Mouse (Mus musculus) embryonic facial prominence, embryonic 13.5 days (tissue): Measurements from ENCODE around the gene Fbxo42. TPM values are rescaled to one million over a fixed set of nuclear protein-coding genes. Genes with fewer than 3 reads are reported as not detected.
A peak's percentile ranks its signal among the peaks of the same experiment; 100 is the strongest.

Experiments used
- ATAC-seq: fragments of 200-750 bp; cut with Nextera tagmentation; 2 replicates; pipeline ENCODE4 v1.8.0; 2017; ENCODE audit warnings: low read depth; ENCODE audit not compliant: insufficient number of reproducible peaks, insufficient read depth, low FRiP score, low TSS enrichment
- H3K27ac ChIP-seq: fragments of 300-500 bp; sonication (generic); 2 replicates; pipeline ENCODE4 v1.5.1; 2015; ENCODE audit warnings: moderate library complexity, mild to moderate bottlenecking, inconsistent platforms
- H3K27me3 ChIP-seq: fragments of 300-500 bp; sonication (generic); 2 replicates; pipeline ENCODE4 v1.6.1; 2015; ENCODE audit warnings: mild to moderate bottlenecking, inconsistent platforms
- H3K36me3 ChIP-seq: fragments of 300-500 bp; sonication (generic); 2 replicates; pipeline ENCODE4 v1.6.1; 2015; ENCODE audit warnings: mild to moderate bottlenecking, inconsistent platforms
- H3K4me1 ChIP-seq: fragments of 300-500 bp; sonication (generic); 2 replicates; pipeline ENCODE4 v1.6.1; 2015; ENCODE audit warnings: inconsistent platforms
- H3K4me2 ChIP-seq: fragments of 300-500 bp; sonication (generic); 2 replicates; pipeline ENCODE4 v1.6.1; 2015; ENCODE audit warnings: moderate library complexity, mild to moderate bottlenecking, inconsistent platforms
- H3K4me3 ChIP-seq: fragments of 300-500 bp; sonication (generic); 2 replicates; pipeline ENCODE4 v1.5.1; 2015; ENCODE audit warnings: mild to moderate bottlenecking, inconsistent platforms
- H3K9ac ChIP-seq: fragments of 300-500 bp; sonication (generic); 2 replicates; pipeline ENCODE4 v1.6.1; 2015; ENCODE audit warnings: mild to moderate bottlenecking, inconsistent platforms
- H3K9me3 ChIP-seq: fragments of 300-500 bp; sonication (generic); 2 replicates; pipeline ENCODE4 v1.6.1; 2016; ENCODE audit warnings: inconsistent platforms
- whole genome bisulfite sequencing: fragments of 180-500 bp; shearing (Covaris S2); methylation state at CpG from one replicate; pipeline ENCODE4 v1.1.7; 2015; ENCODE audit warnings: mixed read lengths; 5-methylcytosine and 5-hydroxymethylcytosine counted together
- polyA plus RNA-seq: library from polyadenylated mRNA; unstranded; fragments of >200 nt; fragmentation: Nextera tagmentation; extraction: Ambion mirVana; gene quantifications from 2 replicates; pipeline ENCODE4 v1.2.1, GENCODE M21; 2015

Gene Fbxo42
- polyA plus RNA-seq, 1 experiment from 2014 or later = 23.3 TPM

DNA sequence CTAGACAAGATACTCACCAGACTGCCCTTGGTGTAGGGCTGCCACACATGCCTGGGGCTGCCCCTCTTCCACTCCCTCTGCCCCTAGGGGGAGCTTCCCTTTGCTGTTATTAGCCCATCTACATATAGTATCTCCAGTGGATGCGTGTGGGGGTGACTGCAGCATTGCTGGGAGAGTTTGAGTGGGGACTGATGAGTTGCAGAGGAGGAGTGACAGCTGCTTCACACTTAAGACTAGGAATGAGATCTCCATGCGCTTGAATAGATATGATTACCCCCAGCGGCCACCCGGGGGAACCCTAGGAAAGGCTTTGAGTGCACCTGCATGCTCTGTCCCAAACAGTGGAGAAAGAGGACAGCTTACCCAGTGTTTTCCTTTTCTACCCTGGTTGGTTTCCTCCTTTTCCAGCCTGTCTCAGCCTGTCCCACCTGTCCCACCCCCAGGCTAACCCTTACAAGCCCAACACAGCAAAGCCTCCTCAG lies 56.9 kb downstream of the Fbxo42 start:
- no peak overlapping the region for H3K4me3 ChIP-seq
- peaks cover 55% of the 10 kb centered on the region for H3K36me3 ChIP-seq
- no peaks in the 10 kb centered on the region for H3K27me3 ChIP-seq
- ATAC-seq = peak; percentile 71; the same call in 1 of the 2 replicates
- no peak overlapping the region for H3K9ac ChIP-seq
- no peaks in the 10 kb centered on the region for H3K9me3 ChIP-seq
- 0 out of 2 replicates have a peak, but pooled peaks cover 5% of the 10 kb centered on the region for H3K4me1 ChIP-seq
- no peak overlapping the region for H3K4me2 ChIP-seq
- 65% methylated on average over 4 of the region's 4 CpGs for WGBS
- peak overlapping the region; percentile 30; the same call in 1 of the 2 replicates for H3K27ac ChIP-seq

DNA sequence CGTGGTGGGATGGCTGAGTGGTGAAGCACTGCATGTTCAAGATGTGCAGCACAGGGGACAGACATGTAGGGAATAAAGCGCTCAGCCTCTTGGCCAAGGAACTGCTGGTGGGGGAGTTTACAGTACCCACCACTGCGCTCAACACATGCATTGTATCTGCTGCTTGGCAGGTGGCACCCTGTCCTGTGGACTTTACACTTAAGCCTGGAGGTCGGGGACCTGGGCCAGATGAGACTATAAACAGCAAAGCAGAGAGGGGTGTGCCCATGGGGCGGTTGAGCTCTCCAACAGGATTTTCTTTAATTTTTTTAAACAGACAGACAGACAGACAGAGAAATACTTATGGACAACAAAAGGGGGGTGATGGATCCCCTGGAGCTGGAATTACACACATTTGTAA lies 59.4 kb downstream of the Fbxo42 start:
- Histone ChIP-seq H3K4me1 (peaks cover 10% of the 10 kb centered on the region; the same call in 1 of the 2 replicates), H3K27me3 (no peaks in the 10 kb centered on the region), H3K4me2 (no peak overlapping the region), H3K27ac (no peak overlapping the region), H3K9ac (no peak overlapping the region), H3K4me3 (no peak overlapping the region), H3K9me3 (no peaks in the 10 kb centered on the region), H3K36me3 (peaks cover 30% of the 10 kb centered on the region)
- WGBS = 89% methylated on average over 5 of the region's 5 CpGs
- peak; percentile 33; the same call in 1 of the 2 replicates for ATAC-seq

DNA sequence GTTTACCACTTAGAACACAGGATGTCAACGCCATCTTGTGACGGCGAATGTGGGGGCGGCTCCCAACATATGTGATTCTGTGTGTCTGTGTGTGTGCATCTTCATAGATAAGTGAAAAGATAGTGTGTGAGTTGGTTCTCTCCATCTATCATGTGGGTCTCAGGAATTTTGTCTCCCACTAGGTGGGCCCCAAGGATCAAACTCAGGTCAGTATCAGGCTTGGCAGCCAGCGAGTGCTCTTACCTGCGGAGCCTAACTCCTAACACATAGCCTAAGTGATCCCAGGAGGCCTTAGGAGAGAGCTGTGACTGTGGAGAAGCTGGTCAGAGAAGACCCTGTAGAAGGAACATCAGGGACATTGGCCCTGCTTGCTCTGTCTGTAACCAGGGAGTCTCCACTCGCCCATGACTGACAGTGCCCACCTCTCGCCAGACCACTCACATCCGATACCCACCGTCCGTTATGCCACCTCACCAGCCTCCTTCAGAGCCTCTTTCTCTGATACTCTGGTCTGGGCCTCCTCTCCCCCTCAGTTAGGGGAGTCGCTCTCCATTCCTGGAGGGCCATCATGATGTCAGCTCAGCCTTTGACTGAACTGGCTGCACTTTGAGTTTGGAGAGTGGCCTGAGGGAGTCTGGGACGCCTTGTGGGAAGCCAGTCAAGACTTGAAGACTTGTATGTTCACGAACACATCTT lies 63.0 kb downstream of the Fbxo42 start:
- peak overlapping the region; percentile 41 for H3K4me3 ChIP-seq
- H3K4me1 ChIP-seq = peaks cover 19% of the 10 kb centered on the region
- H3K4me2 ChIP-seq = peak overlapping the region; percentile 55
- H3K9me3 ChIP-seq = no peaks in the 10 kb centered on the region
- no peak for ATAC-seq
- H3K36me3 ChIP-seq = peaks cover 3% of the 10 kb centered on the region; the same call in 1 of the 2 replicates
- WGBS = 74% methylated on average over 14 of the region's 14 CpGs
- peak overlapping the region; percentile 58 for H3K9ac ChIP-seq
- peak overlapping the region; percentile 78 for H3K27ac ChIP-seq
- H3K27me3 ChIP-seq = no peaks in the 10 kb centered on the region

DNA sequence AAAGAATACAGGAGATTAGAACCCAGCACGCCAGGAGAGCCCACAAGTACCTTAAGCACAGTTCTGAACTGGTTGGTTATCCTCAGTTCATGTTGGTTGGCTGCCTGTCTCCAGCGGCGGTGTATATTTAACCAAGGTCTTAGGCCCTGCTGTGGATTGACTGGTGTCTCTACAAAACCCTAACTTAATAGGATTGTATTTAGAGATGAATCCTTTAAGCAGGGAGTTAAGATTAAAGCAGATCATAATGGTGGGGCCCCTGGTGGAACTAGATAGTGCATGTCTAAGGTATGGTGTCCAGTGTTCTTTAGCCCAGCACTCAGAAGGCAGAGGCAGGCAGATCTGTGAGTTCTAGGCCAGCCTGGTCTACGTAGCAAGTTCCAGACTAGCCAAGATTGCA lies 63.9 kb downstream of the Fbxo42 start:
- H3K27me3 ChIP-seq = no peaks in the 10 kb centered on the region
- WGBS = 93% methylated on average over 4 of the region's 4 CpGs
- no peak for ATAC-seq
- H3K9ac ChIP-seq = no peak overlapping the region
- peaks cover 19% of the 10 kb centered on the region for H3K4me1 ChIP-seq
- H3K9me3 ChIP-seq = no peaks in the 10 kb centered on the region
- H3K4me3 ChIP-seq = no peak overlapping the region
- H3K27ac ChIP-seq = no peak overlapping the region
- H3K4me2 ChIP-seq = no peak overlapping the region
- H3K36me3 ChIP-seq = peaks cover under 1% of the 10 kb centered on the region; the same call in 1 of the 2 replicates

DNA sequence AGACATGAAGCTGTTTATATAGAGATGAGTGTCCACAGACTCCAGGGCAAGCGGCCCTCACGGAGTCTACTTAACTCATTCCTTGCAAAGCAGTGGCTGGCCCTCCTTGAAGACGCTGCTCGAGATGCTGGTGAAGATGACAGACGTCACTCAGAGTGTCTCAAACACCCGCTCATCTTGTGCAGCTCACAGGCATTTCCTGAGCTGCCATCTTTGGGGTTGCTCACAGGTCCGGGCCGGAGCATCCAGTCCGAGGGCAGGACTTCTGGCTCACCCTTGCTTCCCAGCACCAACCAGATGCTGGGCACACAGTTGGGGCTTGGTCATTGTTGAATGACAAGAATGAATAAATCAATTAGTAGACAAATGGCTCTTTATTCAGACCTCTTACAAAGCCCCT lies 65.2 kb downstream of the Fbxo42 start:
- Histone ChIP-seq H3K27ac (peak overlapping the region; percentile 66), H3K36me3 (no peaks in the 10 kb centered on the region), H3K27me3 (no peaks in the 10 kb centered on the region), H3K9me3 (no peaks in the 10 kb centered on the region), H3K9ac (0 out of 2 replicates have a peak overlapping the region, but pooled peaks have one; percentile 46), H3K4me2 (peak overlapping the region; percentile 90; the same call in 1 of the 2 replicates), H3K4me3 (peak overlapping the region; percentile 61; the same call in 1 of the 2 replicates), H3K4me1 (peaks cover 19% of the 10 kb centered on the region)
- ATAC-seq = no peak
- 83% methylated on average over 9 of the region's 9 CpGs for WGBS

DNA sequence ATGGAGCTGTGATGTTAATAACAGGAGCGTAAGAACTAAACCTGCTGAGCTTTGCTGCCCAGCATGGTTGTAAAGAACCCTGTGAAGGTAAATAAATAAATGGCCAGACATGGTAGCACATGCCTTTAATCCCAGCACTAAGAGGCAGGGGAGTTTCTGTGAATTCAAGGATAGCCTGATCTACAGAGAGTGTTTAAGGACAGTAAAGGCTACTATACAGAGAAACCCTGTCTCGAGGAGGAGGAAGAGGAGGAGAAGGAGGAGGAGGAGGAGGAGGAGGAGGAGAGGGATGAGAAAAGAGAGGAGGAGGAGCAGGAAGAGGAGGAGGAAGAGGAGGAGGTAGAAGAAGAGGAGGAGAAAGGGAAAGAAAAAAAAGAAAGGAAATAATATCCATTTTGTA lies 65.6 kb downstream of the Fbxo42 start:
- ATAC-seq = no peak
- 48% methylated on average over 2 of the region's 2 CpGs for WGBS
- Histone ChIP-seq H3K9ac (0 out of 2 replicates have a peak overlapping the region, but pooled peaks have one; percentile 46), H3K36me3 (0 out of 2 replicates have a peak, but pooled peaks cover 4% of the 10 kb centered on the region), H3K27ac (peak overlapping the region; percentile 66), H3K4me1 (peaks cover 19% of the 10 kb centered on the region), H3K4me3 (peak overlapping the region; percentile 61), H3K9me3 (no peaks in the 10 kb centered on the region), H3K27me3 (no peaks in the 10 kb centered on the region), H3K4me2 (peak overlapping the region; percentile 90)

DNA sequence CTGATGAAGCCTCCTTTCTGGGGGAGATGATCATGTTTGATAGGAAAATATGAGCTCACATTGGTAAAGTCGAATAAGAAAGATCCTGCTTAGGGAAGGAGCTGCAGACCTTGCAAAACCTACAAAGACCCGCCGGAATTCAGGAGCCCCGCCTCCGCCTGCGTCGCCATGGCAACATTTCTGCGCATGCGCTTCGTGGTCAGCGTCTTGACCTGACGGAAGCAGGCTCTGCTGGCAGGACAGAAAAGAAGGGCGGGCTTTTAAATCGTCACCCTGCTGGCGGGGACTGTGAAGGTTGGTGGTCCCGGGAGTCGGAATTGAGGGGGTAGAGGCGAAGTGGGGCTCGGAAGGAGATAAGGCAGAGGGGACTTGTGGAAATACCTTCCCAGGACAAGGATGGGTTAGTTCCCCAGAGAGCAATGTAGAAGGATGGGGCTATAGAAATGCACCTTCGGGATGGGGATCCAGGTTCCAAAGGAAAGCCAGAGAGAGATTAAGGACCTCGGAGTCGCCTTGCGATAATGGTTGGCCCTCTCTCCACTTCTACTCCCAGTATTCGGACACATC lies 66.1 kb downstream of the Fbxo42 start, which contains the start of gene Rsg1:
Rsg1 (plus strand) TSS at position 187 of the 567 bp plus-strand sequence.
- Histone ChIP-seq H3K4me1 (peaks cover 19% of the 10 kb centered on the region), H3K27me3 (no peaks in the 10 kb centered on the region), H3K4me3 (peak within 1 kb of the TSS; percentile 61), H3K27ac (peak within 1 kb of the TSS; percentile 66), H3K9me3 (no peaks in the 10 kb centered on the region), H3K36me3 (peaks cover 6% of the 10 kb centered on the region; the same call in 1 of the 2 replicates), H3K4me2 (peak within 1 kb of the TSS; percentile 90), H3K9ac (peak within 1 kb of the TSS; percentile 75)
- WGBS = under 1% methylated on average over 24 of the region's 24 CpGs
- ATAC-seq = peak; percentile 43; the same call in 1 of the 2 replicates

DNA sequence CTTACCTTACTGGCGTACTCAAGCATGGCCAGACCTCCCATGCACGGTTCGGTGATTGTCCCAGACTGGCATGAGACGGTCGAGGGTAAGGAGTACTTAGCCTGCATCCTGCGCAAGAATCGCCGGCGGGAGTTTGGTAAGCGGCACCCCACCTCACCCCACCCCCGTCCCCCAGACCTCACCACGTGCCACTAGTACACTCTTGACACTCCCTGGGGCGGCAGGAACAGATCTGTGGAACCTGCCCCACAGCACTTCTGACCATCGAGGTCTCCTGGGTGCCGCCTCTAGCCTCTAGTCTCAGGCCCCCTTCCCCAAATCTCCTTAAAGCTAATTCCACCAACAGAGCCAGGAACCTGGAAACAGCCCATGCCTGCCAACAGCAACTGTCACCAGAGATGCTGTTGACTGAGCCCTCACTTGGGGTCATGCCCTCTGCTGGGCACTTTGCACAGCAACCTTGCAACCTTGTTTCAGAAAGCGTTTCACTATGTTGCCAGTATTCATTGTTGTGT lies 66.7 kb downstream of the Fbxo42 start:
- Histone ChIP-seq H3K9ac (peak overlapping the region; percentile 75), H3K36me3 (peaks cover 6% of the 10 kb centered on the region; the same call in 1 of the 2 replicates), H3K27me3 (no peaks in the 10 kb centered on the region), H3K4me1 (peaks cover 19% of the 10 kb centered on the region), H3K27ac (peak overlapping the region; percentile 66), H3K9me3 (no peaks in the 10 kb centered on the region), H3K4me3 (peak overlapping the region; percentile 61), H3K4me2 (peak overlapping the region; percentile 90)
- ATAC-seq = no peak; the same call in 1 of the 2 replicates
- 2% methylated on average over 16 of the region's 16 CpGs for WGBS

DNA sequence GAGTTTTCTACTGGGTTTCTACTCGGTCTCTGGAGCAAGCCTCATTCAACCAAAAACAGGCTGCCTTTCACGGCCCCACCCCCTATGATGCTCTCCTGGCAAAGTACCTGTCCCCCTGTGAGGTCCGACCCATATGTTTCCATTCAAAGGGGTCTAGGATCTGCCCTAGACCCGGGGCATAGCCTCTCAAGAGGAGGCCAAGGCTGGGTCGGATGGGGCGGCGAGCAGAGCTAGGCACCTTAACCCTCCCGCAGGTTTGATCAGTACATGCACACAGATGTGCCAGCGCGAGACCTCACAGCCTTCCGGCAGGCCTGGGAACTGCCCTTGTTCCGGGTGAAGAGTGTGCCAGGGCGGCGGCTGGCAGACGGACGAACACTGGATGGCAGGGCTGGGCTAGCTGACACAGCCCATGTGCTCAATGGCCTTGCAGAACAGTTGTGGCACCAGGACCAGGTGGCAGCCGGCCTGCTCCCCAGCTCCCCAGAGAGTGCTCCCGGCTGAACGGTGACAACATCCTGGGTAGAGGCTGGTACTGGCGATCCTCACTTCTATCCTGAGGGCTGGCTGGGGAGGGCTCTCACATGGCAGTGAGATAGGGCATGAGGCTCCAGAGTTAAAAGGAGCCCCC lies 72.0 kb downstream of the Fbxo42 start:
- Histone ChIP-seq H3K9me3 (no peaks in the 10 kb centered on the region), H3K27me3 (no peaks in the 10 kb centered on the region), H3K4me1 (peaks cover 3% of the 10 kb centered on the region), H3K4me2 (no peak overlapping the region), H3K27ac (no peak overlapping the region), H3K4me3 (no peak overlapping the region), H3K36me3 (peaks cover 21% of the 10 kb centered on the region), H3K9ac (no peak overlapping the region)
- ATAC-seq = no peak
- 90% methylated on average over 20 of the region's 20 CpGs for WGBS

DNA sequence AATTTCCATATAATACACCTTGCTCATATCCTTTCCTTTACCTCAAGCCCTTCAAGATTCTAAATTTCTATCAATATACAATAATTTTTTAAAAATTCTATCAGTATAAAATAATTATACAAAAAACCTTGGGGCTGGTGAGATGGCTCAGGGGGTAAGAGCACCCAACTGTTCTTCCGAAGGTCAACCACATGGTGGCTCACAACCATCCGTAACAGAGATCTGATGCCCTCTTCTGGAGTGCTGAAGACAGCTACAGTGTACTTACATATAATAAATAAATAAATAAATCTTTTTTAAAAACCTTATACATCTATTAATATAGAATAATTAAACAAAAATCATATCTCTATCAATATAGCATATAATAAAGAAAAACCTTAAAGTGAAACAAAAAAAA lies 74.1 kb downstream of the Fbxo42 start:
- Histone ChIP-seq H3K4me2 (no peak overlapping the region), H3K27ac (no peak overlapping the region), H3K36me3 (peaks cover 21% of the 10 kb centered on the region), H3K9me3 (no peaks in the 10 kb centered on the region), H3K27me3 (no peaks in the 10 kb centered on the region), H3K4me1 (no peaks in the 10 kb centered on the region), H3K9ac (no peak overlapping the region), H3K4me3 (no peak overlapping the region)
- 80% methylated on average over 2 of the region's 2 CpGs for WGBS
- ATAC-seq = no peak

DNA sequence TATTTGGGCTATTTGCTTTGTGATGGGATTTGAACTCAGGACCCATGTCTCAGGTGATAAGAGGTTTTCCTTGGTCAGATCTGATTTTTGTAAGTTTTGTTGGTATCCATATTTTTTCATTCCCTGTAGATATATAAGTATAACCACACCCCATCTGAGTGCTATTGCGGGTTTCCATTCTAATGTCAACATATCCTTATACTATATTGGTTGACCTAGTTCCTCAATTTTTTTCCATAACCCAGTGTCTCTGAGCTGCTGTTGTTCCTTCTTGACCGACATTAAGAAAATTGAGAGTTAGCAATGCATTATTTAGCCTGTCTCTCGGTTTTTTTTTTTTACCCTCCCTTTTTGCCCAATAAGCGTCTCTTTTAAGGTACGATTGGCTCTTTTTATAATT lies 75.0 kb downstream of the Fbxo42 start:
- no peak for ATAC-seq
- Histone ChIP-seq H3K9me3 (no peaks in the 10 kb centered on the region), H3K27me3 (no peaks in the 10 kb centered on the region), H3K4me1 (no peaks in the 10 kb centered on the region), H3K27ac (no peak overlapping the region), H3K4me3 (no peak overlapping the region), H3K4me2 (no peak overlapping the region), H3K36me3 (peaks cover 21% of the 10 kb centered on the region), H3K9ac (no peak overlapping the region)
- 86% methylated on average over 5 of the region's 5 CpGs for WGBS
